Mouse (Mus musculus) E14TG2a.4 (cell line): ENCODE measurements around the gene Rab5c.

ENCODE experiments used
- H3K27me3 ChIP-seq: 2 replicates; pipeline ENCODE4 v1.6.1; 2014; ENCODE audit warnings: low read length, control low read depth; ENCODE audit not compliant: insufficient read depth
- H3K36me3 ChIP-seq: 2 replicates; pipeline ENCODE4 v1.6.1; 2014; ENCODE audit warnings: low read length, control low read depth; ENCODE audit not compliant: insufficient read depth
- H3K4me1 ChIP-seq: replicated peaks from 2 replicates; pipeline ENCODE4 v1.6.1; 2014; ENCODE audit warnings: low read depth, low read length, control low read depth
- H3K4me3 ChIP-seq: replicated peaks from 2 replicates; pipeline ENCODE4 v1.5.1; 2014; ENCODE audit warnings: mild to moderate bottlenecking, low read length
- H3K9me3 ChIP-seq: 2 replicates; pipeline ENCODE4 v1.6.1; 2014; ENCODE audit warnings: low read length, control low read depth
- CTCF ChIP-seq: conservative IDR thresholded peaks from 2 replicates; pipeline ENCODE4 v1.5.1; 2014; ENCODE audit warnings: low read length
- NANOG ChIP-seq: IDR thresholded peaks from 2 replicates; pipeline ENCODE4 v1.6.1; 2014; ENCODE audit warnings: borderline replicate concordance, low read length, mixed read lengths
- POU5F1 ChIP-seq: IDR thresholded peaks from 2 replicates; pipeline ENCODE4 v1.6.1; 2014; ENCODE audit warnings: low read length, borderline replicate concordance

The Rab5c gene

GRCm38 (mm10) chr11:100720345-100720744 lies 17.7 kb downstream of the Rab5c start:
- H3K4me1 ChIP-seq = peaks cover 95% of the 10 kb centered on the region
- no peaks in the 10 kb centered on the region for H3K27me3 ChIP-seq
- no peaks in the 10 kb centered on the region for H3K9me3 ChIP-seq
- H3K4me3 ChIP-seq = peak overlapping the region; percentile 53
- H3K36me3 ChIP-seq = peaks cover 75% of the 10 kb centered on the region
- no peak for TF ChIP-seq CTCF
- no peak for TF ChIP-seq POU5F1
- no peak for TF ChIP-seq NANOG

DNA sequence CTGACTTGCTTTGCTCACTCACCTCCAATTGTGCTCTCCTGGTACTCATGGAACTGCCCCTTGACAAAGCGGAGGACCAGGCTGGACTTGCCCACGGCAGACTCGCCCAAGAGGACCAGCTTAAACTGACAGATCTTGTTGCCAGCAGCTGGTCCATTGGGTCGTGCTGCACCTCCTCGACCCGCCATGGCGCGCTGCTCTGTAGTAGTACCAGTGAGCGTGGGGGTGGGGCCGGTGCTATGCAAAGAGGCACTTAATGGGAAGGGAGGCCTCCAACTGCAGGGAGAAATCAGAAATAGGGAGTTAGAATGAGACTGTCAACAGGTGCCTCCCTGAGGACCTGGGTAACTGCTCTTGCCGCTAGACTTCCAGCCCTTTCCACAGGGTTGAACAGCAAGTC lies 18.1 kb downstream of the Rab5c start:
- no peaks in the 10 kb centered on the region for H3K9me3 ChIP-seq
- peak overlapping the region; percentile 53 for H3K4me3 ChIP-seq
- H3K27me3 ChIP-seq = no peaks in the 10 kb centered on the region
- H3K4me1 ChIP-seq = peaks cover 94% of the 10 kb centered on the region
- TF ChIP-seq CTCF (no peak), NANOG (no peak), POU5F1 (no peak)
- H3K36me3 ChIP-seq = peaks cover 74% of the 10 kb centered on the region

GRCm38 (mm10) chr11:100719312-100719711 lies 18.7 kb downstream of the Rab5c start:
- H3K27me3 ChIP-seq = no peaks in the 10 kb centered on the region
- H3K4me1 ChIP-seq = peaks cover 94% of the 10 kb centered on the region
- TF ChIP-seq NANOG = no peak
- no peak for TF ChIP-seq CTCF
- TF ChIP-seq POU5F1 = no peak
- H3K4me3 ChIP-seq = peak overlapping the region; percentile 53; the same call in 1 of the 2 replicates
- H3K9me3 ChIP-seq = no peaks in the 10 kb centered on the region
- H3K36me3 ChIP-seq = peaks cover 72% of the 10 kb centered on the region

GRCm38 (mm10) chr11:100718866-100719265 lies 19.1 kb downstream of the Rab5c start:
- Histone ChIP-seq H3K4me1 (peaks cover 94% of the 10 kb centered on the region), H3K27me3 (no peaks in the 10 kb centered on the region), H3K4me3 (no peak overlapping the region), H3K9me3 (no peaks in the 10 kb centered on the region), H3K36me3 (peaks cover 68% of the 10 kb centered on the region)
- no peak for TF ChIP-seq NANOG
- no peak for TF ChIP-seq CTCF
- no peak for TF ChIP-seq POU5F1

GRCm38 (mm10) chr11:100718462-100718861 lies 19.6 kb downstream of the Rab5c start:
- Histone ChIP-seq H3K9me3 (no peaks in the 10 kb centered on the region), H3K4me1 (peaks cover 94% of the 10 kb centered on the region), H3K27me3 (no peaks in the 10 kb centered on the region), H3K36me3 (peaks cover 68% of the 10 kb centered on the region), H3K4me3 (no peak overlapping the region)
- TF ChIP-seq CTCF (no peak), POU5F1 (no peak), NANOG (no peak)

DNA sequence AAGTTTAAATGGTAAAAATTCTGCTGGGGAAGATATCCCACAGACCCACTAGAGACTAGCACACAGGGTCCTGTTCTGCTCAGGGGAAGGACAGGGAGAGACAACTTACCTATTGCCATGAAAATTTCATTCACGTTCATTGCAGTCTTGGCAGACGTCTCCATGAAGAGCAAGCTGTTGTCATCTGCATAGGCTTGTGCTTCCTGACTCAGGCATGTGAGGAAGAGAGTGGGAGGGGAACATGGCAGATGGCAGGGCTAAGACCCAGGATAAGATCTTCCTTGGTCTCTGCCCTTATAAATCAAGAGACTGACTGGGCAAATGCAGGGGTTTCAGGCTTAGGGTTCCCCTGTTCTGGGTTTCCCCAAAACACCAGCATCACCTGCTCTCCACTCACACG lies 21.4 kb downstream of the Rab5c start:
- H3K4me3 ChIP-seq = no peak overlapping the region
- no peak for TF ChIP-seq CTCF
- TF ChIP-seq POU5F1 = no peak
- TF ChIP-seq NANOG = no peak
- H3K9me3 ChIP-seq = no peaks in the 10 kb centered on the region
- H3K27me3 ChIP-seq = no peaks in the 10 kb centered on the region
- H3K36me3 ChIP-seq = peaks cover 64% of the 10 kb centered on the region
- peaks cover 89% of the 10 kb centered on the region for H3K4me1 ChIP-seq

GRCm38 (mm10) chr11:100714948-100715347 lies 23.1 kb downstream of the Rab5c start:
- no peaks in the 10 kb centered on the region for H3K27me3 ChIP-seq
- H3K36me3 ChIP-seq = peaks cover 66% of the 10 kb centered on the region
- H3K4me1 ChIP-seq = peaks cover 89% of the 10 kb centered on the region
- no peaks in the 10 kb centered on the region for H3K9me3 ChIP-seq
- TF ChIP-seq CTCF (no peak), NANOG (no peak), POU5F1 (no peak)
- H3K4me3 ChIP-seq = peak overlapping the region; percentile 94; the same call in 1 of the 2 replicates

- Histone ChIP-seq H3K4me1 (peaks cover 89% of the 10 kb centered on the region), H3K27me3 (no peaks in the 10 kb centered on the region), H3K4me3 (peak overlapping the region; percentile 94), H3K36me3 (peaks cover 66% of the 10 kb centered on the region), H3K9me3 (no peaks in the 10 kb centered on the region)
- TF ChIP-seq POU5F1 (no peak), CTCF (peak; percentile 68)
These were observed 23.5 kb downstream of the Rab5c start for GRCm38 (mm10) chr11:100714534-100714915.

DNA sequence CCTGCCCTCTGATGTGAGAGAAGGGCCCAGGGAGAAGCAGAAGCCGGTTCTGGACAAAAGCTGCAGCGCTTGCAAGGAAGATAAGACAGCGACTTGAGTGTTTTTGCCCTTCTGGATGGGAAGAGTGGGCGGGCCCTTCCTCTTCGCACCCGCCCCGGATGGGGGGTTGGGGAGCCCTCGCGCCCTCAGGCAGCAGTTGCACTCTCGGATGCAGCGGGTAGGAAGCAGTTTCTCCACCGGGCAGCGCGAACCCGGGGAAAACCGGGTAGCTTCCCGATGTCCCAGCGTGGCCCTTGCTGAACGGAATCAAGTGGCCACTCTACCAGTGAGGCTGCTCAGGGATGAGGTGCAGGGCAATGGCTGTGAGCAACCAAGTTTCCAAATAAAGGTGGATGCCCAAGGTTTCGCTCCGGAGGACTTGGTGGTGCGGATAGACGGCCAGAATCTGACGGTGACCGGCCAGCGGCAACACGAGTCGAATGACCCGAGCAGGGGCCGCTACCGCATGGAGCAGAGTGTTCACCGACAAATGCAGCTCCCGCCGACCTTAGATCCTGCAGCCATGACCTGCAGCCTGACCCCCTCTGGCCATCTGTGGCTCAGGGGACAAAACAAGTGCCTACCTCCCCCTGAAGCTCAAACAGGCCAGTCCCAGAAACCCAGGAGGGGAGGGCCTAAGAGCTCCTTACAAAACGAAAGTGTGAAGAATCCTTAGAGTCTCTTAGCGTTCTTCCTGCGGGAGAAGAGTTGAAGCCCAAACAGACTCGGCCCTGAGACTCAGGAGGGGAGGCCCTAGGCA lies 24.1 kb downstream of the Rab5c start, which contains the start of gene Hspb9:
Gene Hspb9, plus strand, starts transcription at position 116 of the 799 bp plus-strand sequence.
- no peak for TF ChIP-seq POU5F1
- no peak for TF ChIP-seq CTCF
- TF ChIP-seq NANOG = no peak
- peaks cover 89% of the 10 kb centered on the region for H3K4me1 ChIP-seq
- H3K27me3 ChIP-seq = no peaks in the 10 kb centered on the region
- no peaks in the 10 kb centered on the region for H3K9me3 ChIP-seq
- peak within 1 kb of the TSS; percentile 94 for H3K4me3 ChIP-seq
- H3K36me3 ChIP-seq = peaks cover 66% of the 10 kb centered on the region
